Mouse (Mus musculus): ENCODE data around the gene Ctse. TPM values are rescaled to one million over a fixed set of nuclear protein-coding genes. Genes with fewer than 3 reads are reported as not detected.
A peak's percentile ranks its signal among the peaks of the same experiment; 100 is the strongest.

Ctse gene
- total and polyA plus RNA-seq, 3 experiments = 55.2 to 92.7 TPM; not detected in 1

DNA sequence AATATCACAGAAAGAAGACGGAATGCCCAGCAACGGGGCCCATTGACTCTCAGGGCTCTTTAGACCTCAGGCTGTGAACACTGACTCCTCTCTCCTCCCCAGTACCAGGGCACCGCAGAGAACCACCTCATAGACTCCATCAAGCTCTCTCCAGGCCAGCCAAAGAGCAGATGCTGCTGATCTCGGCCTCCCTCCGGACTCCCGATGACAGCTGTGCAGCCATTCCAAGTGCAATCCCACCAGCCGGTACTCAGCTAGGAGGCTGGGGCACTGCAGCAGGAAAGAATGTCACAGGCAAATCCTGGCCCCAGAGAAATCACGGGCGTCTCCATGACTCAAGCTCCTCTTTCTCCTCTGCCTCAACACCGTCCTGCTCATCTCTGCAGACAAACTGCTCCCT is 73.4 kb downstream of the Ctse start:
- Histone ChIP-seq H3K36me3 (ENCODE audit: control insufficient read depth in 1 of 2, insufficient read depth in 2 of 2, low read length in 2 of 2) (no peaks in the 10 kb centered on the region), H3K9ac (ENCODE audit: control insufficient read depth, low read depth, low read length, poor library complexity, severe bottlenecking) (no peak overlapping the region), H3K27me3 (ENCODE audit: control insufficient read depth in 1 of 2, insufficient read depth in 2 of 2, low read length in 2 of 2) (peaks cover 2 to 3% of the 10 kb centered on the region in 2 experiments; a peak in 3 of 4 replicates), H3K4me3 (ENCODE audit: control insufficient read depth in 1 of 2, insufficient read depth in 1 of 2, low read depth in 2 of 2, low read length in 2 of 2) (no peak overlapping the region), H3K9me3 (replicated peaks; ENCODE audit: insufficient read depth, low read length) (no peaks in the 10 kb centered on the region), H3K79me2 (ENCODE audit: control insufficient read depth, insufficient read depth, low read length, poor library complexity) (no peaks in the 10 kb centered on the region), H3K27ac (ENCODE audit: control insufficient read depth, low read depth, low read length) (no peak overlapping the region), H3K4me1 (ENCODE audit: control insufficient read depth in 1 of 2, insufficient read depth in 2 of 2, low read length in 2 of 2) (no peaks in the 10 kb centered on the region)
- DNase-seq (ENCODE audit: low read depth, low spot score) = no peak
- TF ChIP-seq MXI1 (IDR thresholded peaks at IDR 0.05; ENCODE audit: low read depth, low read length) = no peak
- no peak for TF ChIP-seq ZMIZ1 (IDR thresholded peaks at IDR 0.05; ENCODE audit: low read depth, low read length)
- no peak for TF ChIP-seq HCFC1 (IDR thresholded peaks at IDR 0.05; ENCODE audit: low read depth, low read length)
- TF ChIP-seq TAL1 (IDR thresholded peaks at IDR 0.05; ENCODE audit: low read length) = no peak
- TF ChIP-seq NRF1 (IDR thresholded peaks at IDR 0.05; ENCODE audit: insufficient read depth, low read depth, low read length, poor library complexity, severe bottlenecking) = no peak

DNA sequence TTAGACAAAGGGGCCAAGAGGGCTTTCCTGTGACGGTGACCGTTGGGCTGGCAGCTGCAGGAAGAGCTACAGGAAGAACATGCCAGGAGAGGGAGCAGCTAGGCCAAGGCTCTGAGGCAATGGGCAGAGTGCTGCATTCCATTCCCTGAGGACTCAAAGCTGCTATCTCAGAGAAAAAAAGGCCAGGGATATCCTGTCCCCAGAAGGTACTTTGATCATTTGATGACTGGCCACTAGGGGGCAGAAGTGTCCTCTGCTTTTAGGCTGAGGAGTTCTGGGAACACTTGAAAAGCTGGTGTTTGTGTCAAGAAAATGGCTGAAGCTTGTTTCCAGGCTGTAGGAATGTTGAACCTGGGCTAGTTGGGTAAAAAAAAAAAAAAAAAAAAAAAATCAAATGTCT is 74.3 kb downstream of the Ctse start:
- no peaks in the 10 kb centered on the region for H3K4me1 ChIP-seq (ENCODE audit: control insufficient read depth in 1 of 2, insufficient read depth in 2 of 2, low read length in 2 of 2)
- DNase-seq (ENCODE audit: low read depth, low spot score) = peak; percentile 78
- H3K79me2 ChIP-seq (ENCODE audit: control insufficient read depth, insufficient read depth, low read length, poor library complexity) = no peaks in the 10 kb centered on the region
- no peak overlapping the region for H3K9ac ChIP-seq (ENCODE audit: control insufficient read depth, low read depth, low read length, poor library complexity, severe bottlenecking)
- H3K27me3 ChIP-seq (ENCODE audit: control insufficient read depth in 1 of 2, insufficient read depth in 2 of 2, low read length in 2 of 2) = peaks cover 2 to 3% of the 10 kb centered on the region in 2 experiments; a peak in 3 of 4 replicates
- H3K36me3 ChIP-seq (ENCODE audit: control insufficient read depth in 1 of 2, insufficient read depth in 2 of 2, low read length in 2 of 2) = no peaks in the 10 kb centered on the region
- no peak overlapping the region for H3K4me3 ChIP-seq (ENCODE audit: control insufficient read depth in 1 of 2, insufficient read depth in 1 of 2, low read depth in 2 of 2, low read length in 2 of 2)
- no peaks in the 10 kb centered on the region for H3K9me3 ChIP-seq (replicated peaks; ENCODE audit: insufficient read depth, low read length)
- H3K27ac ChIP-seq (ENCODE audit: control insufficient read depth, low read depth, low read length) = no peak overlapping the region
- TF ChIP-seq ZKSCAN1 (IDR thresholded peaks at IDR 0.05; ENCODE audit: low read depth, low read length) (no peak), NRF1 (IDR thresholded peaks at IDR 0.05; ENCODE audit: insufficient read depth, low read depth, low read length, poor library complexity, severe bottlenecking) (no peak), ZC3H11A (IDR thresholded peaks at IDR 0.05; ENCODE audit: low read depth, low read length) (peak; percentile 72), USF2 (IDR thresholded peaks at IDR 0.05; ENCODE audit: borderline replicate concordance in 1 of 2, insufficient read depth in 1 of 2, low read depth in 1 of 2, low read length in 2 of 2) (no peak), TBP (IDR thresholded peaks at IDR 0.05; ENCODE audit: low read depth, low read length) (no peak), ZNF384 (IDR thresholded peaks at IDR 0.05; ENCODE audit: low read depth, low read length) (peak; percentile 9; the same call in 1 of the 2 replicates), TCF12 (IDR thresholded peaks at IDR 0.05; ENCODE audit: low read depth, low read length) (no peak), UBTF (IDR thresholded peaks at IDR 0.05; ENCODE audit: borderline replicate concordance, insufficient read depth, low read depth, low read length) (no peak), KAT2A (conservative IDR thresholded peaks at IDR 0.05; ENCODE audit: low read depth, low read length) (no peak), MAX (IDR thresholded peaks at IDR 0.05; ENCODE audit: low read length) (no peak), EP300 (IDR thresholded peaks at IDR 0.05; ENCODE audit: low read depth in 1 of 2, low read length in 2 of 2) (no peak), GATA1 (IDR thresholded peaks at IDR 0.05; ENCODE audit: low read depth, low read length) (no peak), BHLHE40 (IDR thresholded peaks at IDR 0.05; ENCODE audit: borderline replicate concordance, low read depth, low read length) (no peak), E2F4 (IDR thresholded peaks at IDR 0.05; ENCODE audit: borderline replicate concordance, low read depth, low read length) (no peak), RAD21 (IDR thresholded peaks at IDR 0.05; ENCODE audit: low read depth, low read length) (peak; percentile 78), POLR2AphosphoS5 (IDR thresholded peaks at IDR 0.05; ENCODE audit: borderline replicate concordance, low read depth, low read length) (no peak), JUND (IDR thresholded peaks at IDR 0.05; ENCODE audit: low read depth, low read length) (no peak), MEF2A (IDR thresholded peaks at IDR 0.05; ENCODE audit: extremely low read depth, insufficient replicate concordance, low read depth, low read length, poor library complexity, severe bottlenecking) (no peak), MXI1 (IDR thresholded peaks at IDR 0.05; ENCODE audit: low read depth, low read length) (no peak), GABPA (IDR thresholded peaks at IDR 0.05; ENCODE audit: low read depth, low read length) (no peak), HCFC1 (IDR thresholded peaks at IDR 0.05; ENCODE audit: low read depth, low read length) (no peak), TAL1 (IDR thresholded peaks at IDR 0.05; ENCODE audit: low read length) (no peak), MAZ (IDR thresholded peaks at IDR 0.05; ENCODE audit: low read depth, low read length) (no peak), NELFE (IDR thresholded peaks at IDR 0.05; ENCODE audit: low read depth, low read length) (no peak), MAFK (IDR thresholded peaks at IDR 0.05; ENCODE audit: borderline replicate concordance, low read depth, low read length) (no peak), SMC3 (IDR thresholded peaks at IDR 0.05; ENCODE audit: low read depth, low read length) (peak; percentile 85), CHD1 (IDR thresholded peaks at IDR 0.05; ENCODE audit: low read depth, low read length) (no peak), POLR2A (IDR thresholded peaks at IDR 0.05; ENCODE audit: control insufficient read depth in 1 of 2, insufficient read depth in 1 of 2, low read depth in 1 of 2, low read length in 2 of 2, poor library complexity in 1 of 2) (no peak), RCOR1 (IDR thresholded peaks at IDR 0.05; ENCODE audit: low read depth, low read length) (no peak), ELF1 (IDR thresholded peaks at IDR 0.05; ENCODE audit: low read depth, low read length) (no peak)

Measured in MEL (cell line).